Mouse (Mus musculus) adrenal gland, adult 10 weeks (tissue): ENCODE measurements around the gene 0610010K14Rik. TPM values are rescaled to one million over a fixed set of nuclear protein-coding genes. Genes with fewer than 3 reads are reported as not detected.

Experiments
- polyA plus RNA-seq: library from polyadenylated mRNA; stranded (reverse); fragments of 350-450 nt; fragmentation: Illumina TruSeq; extraction: RNeasy Lipid Tissue Mini Kit (QIAGEN cat#74804); gene quantifications from one replicate; pipeline ENCODE4 v1.2.3, GENCODE M21; 2014; ENCODE audit warnings: low read depth, low replicate concordance

The 0610010K14Rik gene
- 2.4 TPM for polyA plus RNA-seq

DNA sequence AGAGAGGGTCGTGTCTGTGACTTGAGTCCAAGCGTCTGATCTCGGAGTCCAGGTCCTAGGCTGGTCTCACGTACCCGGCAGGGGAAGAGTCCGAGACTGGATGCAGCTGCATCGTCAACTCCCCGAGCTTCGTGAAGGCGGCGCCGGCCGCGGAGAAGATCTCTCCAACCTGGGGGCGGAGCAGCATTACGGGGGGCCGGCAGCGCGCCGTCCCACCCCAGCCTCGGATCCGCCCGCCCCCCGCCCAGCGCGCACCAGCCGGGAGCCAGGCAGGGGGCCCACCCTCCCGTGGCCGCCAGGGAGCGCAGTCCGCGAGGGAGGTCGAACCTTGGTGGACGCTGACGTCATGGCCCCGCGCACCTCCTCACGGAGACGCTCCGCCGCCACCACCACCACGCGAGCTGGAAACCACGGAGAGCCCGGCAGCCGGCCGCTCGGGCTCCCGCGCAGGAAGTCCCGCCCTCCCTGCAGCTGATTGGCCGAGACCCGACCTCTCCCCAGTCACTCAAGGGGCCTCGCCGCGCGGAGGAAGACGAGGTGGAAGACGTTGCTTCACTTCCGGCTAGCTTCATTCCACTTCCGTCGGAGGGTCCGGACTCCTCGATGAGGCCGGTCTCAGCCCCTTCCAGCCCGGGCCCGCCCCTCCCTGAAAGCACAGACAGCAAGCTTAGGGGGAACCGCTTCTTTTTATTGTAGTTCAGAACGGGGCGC is at the start of gene 0610010K14Rik:
TSS of gene 0610010K14Rik (minus strand) at position 458 of the 711 bp plus-strand sequence.

DNA sequence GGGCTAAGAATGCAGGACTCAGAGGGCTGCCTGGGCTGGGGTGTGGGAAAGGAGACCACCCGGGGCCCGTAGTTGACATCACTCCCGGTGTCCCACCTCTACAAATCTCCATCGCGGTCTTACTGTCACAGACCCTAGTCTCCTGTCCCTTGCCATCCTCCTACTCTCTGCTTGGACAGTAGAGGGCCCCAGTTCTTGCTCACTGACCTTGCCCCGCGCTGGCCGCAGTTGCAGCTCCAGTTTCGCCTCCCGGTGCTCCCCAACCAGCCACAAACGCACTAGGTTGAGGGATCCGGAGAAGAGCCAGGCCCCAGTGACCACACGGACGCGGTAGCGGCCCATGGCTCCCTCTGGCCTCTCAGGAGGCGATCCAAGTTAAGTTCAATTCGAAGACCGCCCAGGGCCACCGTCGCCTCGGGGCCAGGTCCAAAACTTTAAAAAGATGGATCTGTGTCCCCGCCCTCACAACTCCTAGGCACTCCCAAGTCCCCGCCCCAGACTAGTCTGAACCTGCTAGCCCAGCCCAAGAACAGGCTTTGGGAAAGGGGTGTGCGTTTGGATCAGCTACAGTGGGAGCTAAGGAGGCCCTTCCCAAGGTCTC is 17.3 kb upstream of the 0610010K14Rik start, which contains the start of gene Alox12:
TSS of gene Alox12 (minus strand) at position 423 of the 601 bp plus-strand sequence.

DNA sequence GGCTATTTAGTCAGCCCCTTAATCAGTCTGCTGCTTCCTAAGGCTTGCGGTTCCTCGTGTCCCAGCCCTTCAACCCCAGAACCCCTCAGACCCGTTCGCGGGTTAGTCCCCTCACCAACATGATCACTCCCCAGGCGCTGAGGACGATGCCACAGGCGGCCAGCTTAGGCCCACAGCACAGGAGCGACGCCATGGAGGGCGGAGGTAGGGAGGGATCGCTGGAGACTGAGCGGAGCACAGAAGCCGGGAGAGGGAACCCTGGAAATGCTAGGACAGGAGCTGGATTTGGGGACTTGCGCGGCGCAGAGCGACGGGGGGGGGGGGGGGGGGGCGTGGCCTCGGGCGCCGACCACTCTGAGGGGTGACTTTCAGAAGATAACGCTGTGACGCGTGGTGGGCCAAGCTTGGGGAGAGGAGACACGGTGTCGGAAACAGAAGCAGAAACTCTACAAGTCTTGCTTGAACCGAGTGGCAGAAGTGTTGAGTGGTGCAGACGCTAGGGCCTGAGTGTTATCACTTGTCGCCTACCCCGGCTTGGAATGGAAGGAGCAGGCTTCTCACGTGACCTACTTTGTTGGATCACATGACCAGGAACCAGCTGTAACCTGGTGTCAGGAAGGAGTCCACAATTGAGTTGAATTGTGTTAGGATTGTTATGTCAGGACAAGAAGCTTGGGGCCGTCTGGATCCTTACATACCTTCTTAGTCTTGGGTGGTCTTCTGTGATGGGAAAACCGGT is 2.0 kb upstream of the 0610010K14Rik start, which contains the start of the genes Gm21988 and Rnasek:
TSS of gene Gm21988 (minus strand) at position 290 of the 739 bp plus-strand sequence.
TSS of gene Rnasek (minus strand) at position 302 of the 739 bp plus-strand sequence.

DNA sequence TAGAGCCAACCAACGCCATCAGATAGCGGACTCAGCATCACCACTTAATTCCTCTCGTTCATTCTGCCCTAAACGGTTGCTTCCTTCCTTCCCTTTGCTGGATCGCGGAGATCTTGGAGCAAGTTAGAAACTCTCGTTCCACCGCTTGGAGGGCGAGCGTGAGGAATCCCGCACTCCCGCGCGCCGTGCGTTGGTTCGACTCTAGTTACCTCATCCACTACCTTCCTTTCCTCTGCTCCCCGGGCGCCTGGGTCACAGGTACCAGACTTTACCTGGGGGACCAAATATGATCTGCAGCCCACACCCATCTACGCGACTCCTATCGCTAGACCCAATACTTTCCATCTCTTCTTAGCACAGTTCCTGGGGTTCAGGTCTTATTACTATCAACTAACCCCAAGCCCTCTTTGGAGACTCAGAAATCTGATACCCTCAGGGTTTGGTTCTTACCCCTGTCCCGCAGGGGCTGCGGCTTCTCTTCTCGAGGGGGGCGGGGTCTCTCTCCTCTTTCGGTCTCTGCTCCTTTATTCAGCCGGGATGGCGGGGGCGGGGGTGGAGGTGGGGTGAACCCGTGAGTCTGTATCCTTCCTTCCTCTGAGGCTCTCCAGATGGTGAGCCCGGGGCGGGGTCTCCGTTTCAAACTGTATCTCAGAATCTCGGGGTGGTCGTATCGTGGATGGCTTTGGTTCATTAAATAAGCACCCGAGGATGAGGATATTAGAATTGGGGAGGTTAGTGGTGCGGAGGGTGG is 8.3 kb downstream of the 0610010K14Rik start, which contains the start of gene Bcl6b:
TSS of gene Bcl6b (minus strand) at position 539 of the 751 bp plus-strand sequence.

DNA sequence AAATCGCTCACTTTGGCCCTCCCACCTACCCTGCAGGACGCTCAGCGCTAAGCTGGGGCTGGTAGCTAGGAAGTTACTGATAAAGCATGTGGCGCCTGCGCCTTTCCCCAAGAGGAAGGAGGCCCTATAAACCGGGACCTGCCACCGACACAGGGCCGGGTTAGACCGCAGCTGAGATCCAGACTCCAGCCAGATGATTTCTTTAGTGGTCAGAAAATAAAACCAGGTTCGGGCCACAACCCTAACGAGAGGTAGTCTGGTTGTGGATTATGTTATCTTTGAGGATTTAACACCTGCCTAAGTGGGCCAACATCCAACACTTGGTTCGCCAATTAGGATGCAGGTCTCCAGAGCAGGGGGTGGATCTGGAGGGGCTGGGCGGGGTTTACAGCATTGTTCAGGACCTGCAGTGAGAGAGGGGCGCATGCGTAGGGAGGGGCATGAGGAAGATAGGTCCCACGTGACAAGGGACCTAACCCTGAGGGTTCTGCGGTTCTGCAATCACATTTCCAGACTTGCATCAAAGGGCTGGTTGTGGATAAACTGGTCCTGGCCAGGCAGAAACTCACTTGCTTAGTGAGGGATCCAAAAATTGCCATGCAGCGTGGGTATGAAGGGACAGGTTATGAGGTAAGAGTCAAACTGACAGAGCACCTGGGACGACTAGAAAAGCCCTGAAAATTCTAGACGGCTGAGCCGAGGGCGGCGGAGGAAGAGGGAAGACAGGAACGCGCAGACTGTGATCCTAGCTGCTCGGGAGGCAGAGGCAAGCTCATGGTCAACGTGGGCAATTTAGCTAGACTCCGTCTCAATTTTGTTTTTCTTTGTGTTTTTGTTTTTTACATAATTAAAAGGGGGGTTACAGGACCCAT is 16.7 kb downstream of the 0610010K14Rik start, which contains the start of gene Slc16a13:
TSS of gene Slc16a13 (minus strand) at position 334 of the 872 bp plus-strand sequence.

DNA sequence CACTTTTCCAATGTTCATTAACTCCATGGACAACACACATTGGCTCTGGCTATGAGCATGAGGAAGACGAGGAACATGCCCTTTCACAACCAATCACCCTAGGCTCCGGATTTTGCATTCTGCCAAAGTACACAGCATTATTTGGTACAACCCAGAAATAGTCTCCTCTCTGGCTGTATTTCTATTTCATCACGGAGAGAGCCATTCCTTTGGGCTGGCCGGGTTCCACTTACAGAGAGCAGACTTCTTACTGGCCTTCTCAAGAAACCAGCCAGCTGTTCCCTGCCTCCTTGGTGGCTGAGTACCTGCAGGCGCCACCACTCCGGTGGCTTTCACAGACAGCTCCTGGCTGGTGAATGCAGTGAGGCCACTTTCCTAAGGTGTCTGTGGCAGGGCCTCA is 25.3 kb downstream of the 0610010K14Rik start, which contains the start of gene Slc16a11:
TSS of gene Slc16a11 (plus strand) at position 330 of the 400 bp plus-strand sequence.

Other genes starting within 250 kb of the 0610010K14Rik start
- 525 TPM for gene Gabarap, start 246.8 kb downstream of the 0610010K14Rik start, polyA plus RNA-seq
- 20.2 TPM for gene Phf23, start 242.1 kb downstream of the 0610010K14Rik start, polyA plus RNA-seq
- 0.76 TPM for gene Dvl2, start 237.3 kb downstream of the 0610010K14Rik start, polyA plus RNA-seq
- gene Acadvl, start 222.5 kb downstream of the 0610010K14Rik start, polyA plus RNA-seq, result 27.3 TPM
- 1.6 TPM for gene Dlg4, start 221.0 kb downstream of the 0610010K14Rik start, polyA plus RNA-seq
- not detected for gene Asgr1, start 183.8 kb downstream of the 0610010K14Rik start, polyA plus RNA-seq
- gene Asgr2, start 145.3 kb downstream of the 0610010K14Rik start, polyA plus RNA-seq, result not detected
- 2.5 TPM for gene Mgl2, start 107.6 kb downstream of the 0610010K14Rik start, polyA plus RNA-seq
- gene Clec10a, start 81.7 kb downstream of the 0610010K14Rik start, polyA plus RNA-seq, result not detected
- not detected for gene Slc16a11, start 25.2 kb downstream of the 0610010K14Rik start, polyA plus RNA-seq
- 2.2 TPM for gene Slc16a13, start 16.9 kb downstream of the 0610010K14Rik start, polyA plus RNA-seq
- 13.0 TPM for gene Bcl6b, start 8.1 kb downstream of the 0610010K14Rik start, polyA plus RNA-seq
- 1.9 TPM for gene Gm21988, start 1.9 kb upstream of the 0610010K14Rik start, polyA plus RNA-seq
- gene Rnasek, start 1.9 kb upstream of the 0610010K14Rik start, polyA plus RNA-seq, result 48.7 TPM
- gene Alox12, start 17.4 kb upstream of the 0610010K14Rik start, polyA plus RNA-seq, result 0.87 TPM
- not detected for gene Alox12e, start 84.7 kb upstream of the 0610010K14Rik start, polyA plus RNA-seq
- not detected for gene Alox15, start 114.1 kb upstream of the 0610010K14Rik start, polyA plus RNA-seq
- gene Pelp1, start 172.1 kb upstream of the 0610010K14Rik start, polyA plus RNA-seq, result 8.9 TPM
- 2.3 TPM for gene Arrb2, start 194.7 kb upstream of the 0610010K14Rik start, polyA plus RNA-seq
- 5.6 TPM for gene Med11, start 214.0 kb upstream of the 0610010K14Rik start, polyA plus RNA-seq
- 0.35 TPM for gene Zmynd15, start 221.5 kb upstream of the 0610010K14Rik start, polyA plus RNA-seq
- gene Cxcl16, start 222.1 kb upstream of the 0610010K14Rik start, polyA plus RNA-seq, result 10.3 TPM